Mouse (Mus musculus) ES-E14 (cell line): ENCODE results near the gene Yrdc.

ENCODE experiments used
- CHD2 ChIP-seq: IDR thresholded peaks from 2 replicates; pipeline ENCODE4 v1.6.1; 2014; ENCODE audit warnings: mild to moderate bottlenecking, low read depth, low read length, inconsistent platforms
- HCFC1 ChIP-seq: IDR thresholded peaks from 2 replicates; pipeline ENCODE4 v1.6.1; 2012; ENCODE audit warnings: low read length, inconsistent platforms, borderline replicate concordance; ENCODE audit not compliant: insufficient read depth
- MAFK ChIP-seq: IDR thresholded peaks from 2 replicates; pipeline ENCODE4 v1.6.1; 2014; ENCODE audit warnings: mild to moderate bottlenecking, low read depth, low read length, inconsistent platforms; ENCODE audit not compliant: insufficient read depth
- ZC3H11A ChIP-seq: IDR thresholded peaks from 2 replicates; pipeline ENCODE4 v1.6.1; 2012; ENCODE audit warnings: low read depth, mild to moderate bottlenecking, inconsistent platforms, low read length, borderline replicate concordance
- ZNF384 ChIP-seq: IDR thresholded peaks from 2 replicates; pipeline ENCODE4 v1.6.1; 2012; ENCODE audit warnings: low read depth, low read length, inconsistent platforms

DNA sequence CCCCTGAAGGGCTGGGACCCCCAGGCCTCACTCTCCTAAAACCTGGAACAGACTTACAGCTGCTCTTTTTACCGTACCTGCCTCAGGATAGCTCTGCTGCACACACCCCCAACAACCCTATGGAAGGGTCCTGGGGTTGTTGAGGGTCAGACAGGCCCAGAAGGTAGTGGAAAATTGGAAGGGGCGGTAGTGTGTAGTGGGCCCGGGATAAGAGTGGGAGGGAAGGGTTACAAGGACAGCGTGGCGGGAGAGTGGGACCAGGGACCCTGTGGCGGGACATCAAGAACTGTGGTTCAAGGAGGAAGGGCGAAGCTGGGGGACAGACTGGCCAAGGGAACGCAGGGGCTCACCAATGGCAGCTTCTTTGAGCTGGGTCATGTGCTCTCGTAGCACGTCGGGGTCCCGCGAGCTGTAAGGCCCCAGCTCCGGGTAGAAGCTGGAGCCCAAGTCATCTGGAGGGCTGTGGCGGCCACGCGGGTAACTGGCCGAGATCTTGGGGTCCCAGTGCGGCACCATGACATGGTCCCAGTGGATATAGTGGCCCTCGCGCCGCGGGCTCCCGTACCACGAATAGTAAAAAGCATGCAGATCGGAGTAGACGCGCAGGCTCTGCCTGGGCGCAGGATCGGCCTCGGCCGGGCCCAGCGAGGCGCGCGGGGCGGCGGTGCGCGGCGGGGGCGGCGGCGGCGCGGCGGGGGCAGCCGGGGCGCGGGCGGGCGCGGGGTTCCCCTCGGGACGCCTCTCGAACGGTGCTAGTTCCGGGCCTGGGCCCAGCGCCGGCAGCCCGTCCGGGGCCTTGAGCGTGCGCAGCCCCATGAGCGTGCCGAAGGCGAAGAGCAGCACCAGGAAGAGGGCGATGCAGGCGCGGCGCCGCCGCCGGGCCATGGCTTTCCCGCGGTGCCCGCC, 11.1 kb downstream of the Yrdc start, which contains the start of gene Maneal:
- TF ChIP-seq ZC3H11A (no peak), HCFC1 (no peak), ZNF384 (no peak), MAFK (no peak), CHD2 (no peak)
